Mouse (Mus musculus): ENCODE data around the gene Brpf3.

- TF ChIP-seq CTCF (IDR thresholded peaks at IDR 0.05; ENCODE audit: low read depth, low read length) = no peak
- no peak for TF ChIP-seq POLR2A (IDR thresholded peaks at IDR 0.05; ENCODE audit: extremely low read depth, insufficient read depth, low read length)
These were observed 22.9 kb downstream of the Brpf3 start for GRCm38 (mm10) chr17:28823749-28824148.

Data from liver, adult 2 months (tissue).